Mouse (Mus musculus): Measurements from ENCODE around the gene Fgf22. TPM values are rescaled to one million over a fixed set of nuclear protein-coding genes. Genes with fewer than 3 reads are reported as not detected.

Gene Fgf22
- polyA plus RNA-seq, 1 experiment: 1.0 TPM

GRCm38 (mm10) chr10:79736706-79737105, 18.2 kb upstream of the Fgf22 start:
- no peak overlapping the region for H3K4me3 ChIP-seq (ENCODE audit: low read depth, low read length)
- no peak for TF ChIP-seq EP300 (IDR thresholded peaks at IDR 0.05; ENCODE audit: insufficient read depth, low read depth, low read length)
- TF ChIP-seq CTCF (IDR thresholded peaks at IDR 0.05; ENCODE audit: low read depth, low read length): no peak
- no peak for TF ChIP-seq POLR2A (IDR thresholded peaks at IDR 0.05; ENCODE audit: insufficient read depth, low read length)
- H3K27me3 ChIP-seq (ENCODE audit: control insufficient read depth, insufficient read depth, low read length, poor library complexity, severe bottlenecking): no peaks in the 10 kb centered on the region
- H3K36me3 ChIP-seq (ENCODE audit: control insufficient read depth, insufficient read depth, low read length, poor library complexity, severe bottlenecking): peaks cover 34% of the 10 kb centered on the region
- H3K9me3 ChIP-seq (replicated peaks; ENCODE audit: control insufficient read depth, insufficient read depth, low read length, poor library complexity, severe bottlenecking): peaks cover 48% of the 10 kb centered on the region
- H3K9ac ChIP-seq (ENCODE audit: low read depth, poor library complexity, severe bottlenecking): no peak overlapping the region
- H3K4me1 ChIP-seq (ENCODE audit: control insufficient read depth, insufficient read depth, low read length): no peaks in the 10 kb centered on the region
- no peak overlapping the region for H3K27ac ChIP-seq (ENCODE audit: insufficient read depth, low read length)

GRCm38 (mm10) chr10:79738259-79738658, 16.6 kb upstream of the Fgf22 start:
- TF ChIP-seq POLR2A (IDR thresholded peaks at IDR 0.05; ENCODE audit: insufficient read depth, low read length) (no peak), CTCF (IDR thresholded peaks at IDR 0.05; ENCODE audit: low read depth, low read length) (no peak), EP300 (IDR thresholded peaks at IDR 0.05; ENCODE audit: insufficient read depth, low read depth, low read length) (no peak)
- Histone ChIP-seq H3K27ac (ENCODE audit: insufficient read depth, low read length) (no peak overlapping the region), H3K4me1 (ENCODE audit: control insufficient read depth, insufficient read depth, low read length) (no peaks in the 10 kb centered on the region), H3K9ac (ENCODE audit: low read depth, poor library complexity, severe bottlenecking) (no peak overlapping the region), H3K27me3 (ENCODE audit: control insufficient read depth, insufficient read depth, low read length, poor library complexity, severe bottlenecking) (no peaks in the 10 kb centered on the region), H3K4me3 (ENCODE audit: low read depth, low read length) (no peak overlapping the region), H3K36me3 (ENCODE audit: control insufficient read depth, insufficient read depth, low read length, poor library complexity, severe bottlenecking) (peaks cover 47% of the 10 kb centered on the region), H3K9me3 (replicated peaks; ENCODE audit: control insufficient read depth, insufficient read depth, low read length, poor library complexity, severe bottlenecking) (peaks cover 54% of the 10 kb centered on the region)

GRCm38 (mm10) chr10:79739234-79739633, 15.6 kb upstream of the Fgf22 start:
- TF ChIP-seq EP300 (IDR thresholded peaks at IDR 0.05; ENCODE audit: insufficient read depth, low read depth, low read length) (no peak), CTCF (IDR thresholded peaks at IDR 0.05; ENCODE audit: low read depth, low read length) (no peak), POLR2A (IDR thresholded peaks at IDR 0.05; ENCODE audit: insufficient read depth, low read length) (no peak)
- peaks cover 54% of the 10 kb centered on the region for H3K9me3 ChIP-seq (replicated peaks; ENCODE audit: control insufficient read depth, insufficient read depth, low read length, poor library complexity, severe bottlenecking)

GRCm38 (mm10) chr10:79740863-79741262, 14.0 kb upstream of the Fgf22 start:
- Histone ChIP-seq H3K9ac (ENCODE audit: low read depth, poor library complexity, severe bottlenecking) (no peak overlapping the region), H3K9me3 (replicated peaks; ENCODE audit: control insufficient read depth, insufficient read depth, low read length, poor library complexity, severe bottlenecking) (peaks cover 54% of the 10 kb centered on the region), H3K36me3 (ENCODE audit: control insufficient read depth, insufficient read depth, low read length, poor library complexity, severe bottlenecking) (peaks cover 48% of the 10 kb centered on the region), H3K4me3 (ENCODE audit: low read depth, low read length) (no peak overlapping the region), H3K27ac (ENCODE audit: insufficient read depth, low read length) (no peak overlapping the region), H3K27me3 (ENCODE audit: control insufficient read depth, insufficient read depth, low read length, poor library complexity, severe bottlenecking) (no peaks in the 10 kb centered on the region), H3K4me1 (ENCODE audit: control insufficient read depth, insufficient read depth, low read length) (no peaks in the 10 kb centered on the region)
- no peak for TF ChIP-seq POLR2A (IDR thresholded peaks at IDR 0.05; ENCODE audit: insufficient read depth, low read length)
- no peak for TF ChIP-seq EP300 (IDR thresholded peaks at IDR 0.05; ENCODE audit: insufficient read depth, low read depth, low read length)
- TF ChIP-seq CTCF (IDR thresholded peaks at IDR 0.05; ENCODE audit: low read depth, low read length): no peak

More at GRCm38 (mm10) chr10:79739234-79739633, 15.6 kb upstream of the Fgf22 start:
- Histone ChIP-seq H3K27me3 (ENCODE audit: control insufficient read depth, insufficient read depth, low read length, poor library complexity, severe bottlenecking) (no peaks in the 10 kb centered on the region), H3K4me3 (ENCODE audit: low read depth, low read length) (no peak overlapping the region), H3K27ac (ENCODE audit: insufficient read depth, low read length) (no peak overlapping the region), H3K9ac (ENCODE audit: low read depth, poor library complexity, severe bottlenecking) (no peak overlapping the region), H3K36me3 (ENCODE audit: control insufficient read depth, insufficient read depth, low read length, poor library complexity, severe bottlenecking) (peaks cover 48% of the 10 kb centered on the region), H3K4me1 (ENCODE audit: control insufficient read depth, insufficient read depth, low read length) (no peaks in the 10 kb centered on the region)

GRCm38 (mm10) chr10:79743161-79743560, 11.7 kb upstream of the Fgf22 start:
- H3K36me3 ChIP-seq (ENCODE audit: control insufficient read depth, insufficient read depth, low read length, poor library complexity, severe bottlenecking): peaks cover 44% of the 10 kb centered on the region

GRCm38 (mm10) chr10:79743650-79744365, 11.1 kb upstream of the Fgf22 start:
- H3K27me3 ChIP-seq (ENCODE audit: control insufficient read depth, insufficient read depth, low read length, poor library complexity, severe bottlenecking): no peaks in the 10 kb centered on the region
- TF ChIP-seq CTCF (IDR thresholded peaks at IDR 0.05; ENCODE audit: low read depth, low read length) (no peak), POLR2A (IDR thresholded peaks at IDR 0.05; ENCODE audit: insufficient read depth, low read length) (no peak), EP300 (IDR thresholded peaks at IDR 0.05; ENCODE audit: insufficient read depth, low read depth, low read length) (no peak)
- peaks cover 35% of the 10 kb centered on the region for H3K9me3 ChIP-seq (replicated peaks; ENCODE audit: control insufficient read depth, insufficient read depth, low read length, poor library complexity, severe bottlenecking)
- no peak overlapping the region for H3K4me3 ChIP-seq (ENCODE audit: low read depth, low read length)
- peaks cover 38% of the 10 kb centered on the region for H3K36me3 ChIP-seq (ENCODE audit: control insufficient read depth, insufficient read depth, low read length, poor library complexity, severe bottlenecking)
- H3K4me1 ChIP-seq (ENCODE audit: control insufficient read depth, insufficient read depth, low read length): no peaks in the 10 kb centered on the region
- no peak overlapping the region for H3K27ac ChIP-seq (ENCODE audit: insufficient read depth, low read length)
- H3K9ac ChIP-seq (ENCODE audit: low read depth, poor library complexity, severe bottlenecking): no peak overlapping the region

More at GRCm38 (mm10) chr10:79743161-79743560, 11.7 kb upstream of the Fgf22 start:
- no peak overlapping the region for H3K4me3 ChIP-seq (ENCODE audit: low read depth, low read length)
- no peak overlapping the region for H3K27ac ChIP-seq (ENCODE audit: insufficient read depth, low read length)
- H3K9ac ChIP-seq (ENCODE audit: low read depth, poor library complexity, severe bottlenecking): no peak overlapping the region
- peaks cover 42% of the 10 kb centered on the region for H3K9me3 ChIP-seq (replicated peaks; ENCODE audit: control insufficient read depth, insufficient read depth, low read length, poor library complexity, severe bottlenecking)
- TF ChIP-seq EP300 (IDR thresholded peaks at IDR 0.05; ENCODE audit: insufficient read depth, low read depth, low read length) (no peak), CTCF (IDR thresholded peaks at IDR 0.05; ENCODE audit: low read depth, low read length) (no peak), POLR2A (IDR thresholded peaks at IDR 0.05; ENCODE audit: insufficient read depth, low read length) (no peak)
- H3K27me3 ChIP-seq (ENCODE audit: control insufficient read depth, insufficient read depth, low read length, poor library complexity, severe bottlenecking): no peaks in the 10 kb centered on the region
- H3K4me1 ChIP-seq (ENCODE audit: control insufficient read depth, insufficient read depth, low read length): no peaks in the 10 kb centered on the region

Measured in ES-Bruce4 (cell line).